ENCODE assay signal across 35 mouse cellular contexts in genomic region chr10:96714702-96715101, GRCm38 (mm10).
"Had no signal": no experiment of that assay in that cellular context is flagged by ENCODE, and none has a peak within 500 bp of the region (broad histone marks: within the 10 kb centered on the region; RNA-seq: fewer than 3 reads in every experiment).

No protein-coding gene starts in this region.

- H3K4me3 ChIP-seq: heart, embryonic 12.5 days; heart, embryonic 13.5 days; heart, embryonic 15.5 days; hindbrain, embryonic 10.5 days; hindbrain, embryonic 12.5 days; hindbrain, embryonic 13.5 days; hindbrain, embryonic 15.5 days; intestine, embryonic 15.5 days; kidney, embryonic 15.5 days; layer of hippocampus, adult 2 months; left cerebral cortex, adult 2 months had no signal

- H3K36me3 ChIP-seq: heart, embryonic 12.5 days; heart, embryonic 13.5 days; heart, embryonic 15.5 days; hindbrain, embryonic 10.5 days; hindbrain, embryonic 12.5 days; hindbrain, embryonic 13.5 days; hindbrain, embryonic 15.5 days; intestine, embryonic 15.5 days; kidney, embryonic 15.5 days had no signal

- DNase-seq: heart, postnatal 10 days; heart, postnatal 14 days; heart, postnatal 36 days; heart, postnatal 4 days; kidney, adult 11 months; kidney, adult 18-20 months; kidney, adult 2 months; kidney, adult 8-10 months; kidney, adult 9 months; kidney, postnatal 10 days; kidney, postnatal 14 days; kidney, postnatal 25 days; kidney, postnatal 36 days; kidney, postnatal 4 days; layer of hippocampus, adult 9-11 months; layer of hippocampus, postnatal 36 days had no signal

- ATAC-seq: hindbrain, embryonic 16.5 days; hindbrain, postnatal 0 days; inflammation-experienced regulatory T-cells, adult 6 months; intestine, embryonic 15.5 days; intestine, embryonic 16.5 days; intestine, postnatal 0 days had no signal

- H3K9me3 ChIP-seq: heart, embryonic 12.5 days; heart, embryonic 13.5 days; heart, embryonic 15.5 days; hindbrain, embryonic 10.5 days; hindbrain, embryonic 12.5 days; hindbrain, embryonic 13.5 days; hindbrain, embryonic 15.5 days; intestine, embryonic 15.5 days; kidney, embryonic 15.5 days had no signal

- H3K27ac ChIP-seq: heart, embryonic 13.5 days; heart, embryonic 15.5 days; hindbrain, embryonic 10.5 days; hindbrain, embryonic 12.5 days; hindbrain, embryonic 13.5 days; hindbrain, embryonic 14.5 days; hindbrain, embryonic 15.5 days; hindbrain, postnatal 0 days; intestine, embryonic 15.5 days; kidney, embryonic 15.5 days; kidney, postnatal 0 days; layer of hippocampus, adult 2 months; left cerebral cortex, adult 2 months had no signal

- H3K4me2 ChIP-seq: heart, embryonic 11.5 days; heart, embryonic 12.5 days; heart, embryonic 13.5 days; heart, embryonic 15.5 days; hindbrain, embryonic 12.5 days; hindbrain, embryonic 13.5 days; hindbrain, embryonic 14.5 days; hindbrain, embryonic 15.5 days; intestine, embryonic 15.5 days; kidney, embryonic 15.5 days had no signal

- H3K4me1 ChIP-seq: intestine, embryonic 15.5 days; kidney, embryonic 15.5 days had no signal

- H3K27me3 ChIP-seq: heart, embryonic 12.5 days; heart, embryonic 13.5 days; heart, embryonic 15.5 days; hindbrain, embryonic 12.5 days; hindbrain, embryonic 13.5 days; hindbrain, embryonic 15.5 days; intestine, embryonic 15.5 days; kidney, embryonic 15.5 days had no signal

- H3K9ac ChIP-seq: heart, embryonic 12.5 days; heart, embryonic 13.5 days; heart, embryonic 15.5 days; hindbrain, embryonic 12.5 days; hindbrain, embryonic 13.5 days; hindbrain, embryonic 14.5 days; hindbrain, embryonic 15.5 days; intestine, embryonic 15.5 days; kidney, embryonic 15.5 days had no signal
